Mouse (Mus musculus) monocyte, adult 5-6 weeks (primary cell): Measurements from ENCODE around the gene Pmf1. TPM values are rescaled to one million over a fixed set of nuclear protein-coding genes. Genes with fewer than 3 reads are reported as not detected.
"Not testable (repeated sequence)": the region's sequence is repeated elsewhere in the genome, so short reads cannot be mapped to it uniquely, and the experiment has no call there.

ENCODE experiments used
- ATAC-seq: fragments of 153-309, 156-312 bp; replicated peaks from 2 replicates; pipeline ENCODE4 v1.8.0; 2017; ENCODE audit warnings: mild to moderate bottlenecking; ENCODE audit not compliant: low TSS enrichment, insufficient number of reproducible peaks, severe bottlenecking, poor library complexity, low FRiP score
- total RNA-seq: library from RNA; stranded (forward); fragments of 200-1000, 200-491, 200-594 nt; gene quantifications from 3 replicates; pipeline ENCODE4 v1.2.3, GENCODE M21; 2017

The Pmf1 gene
- total RNA-seq, 1 experiment from 2014 or later = 14.2 TPM

DNA sequence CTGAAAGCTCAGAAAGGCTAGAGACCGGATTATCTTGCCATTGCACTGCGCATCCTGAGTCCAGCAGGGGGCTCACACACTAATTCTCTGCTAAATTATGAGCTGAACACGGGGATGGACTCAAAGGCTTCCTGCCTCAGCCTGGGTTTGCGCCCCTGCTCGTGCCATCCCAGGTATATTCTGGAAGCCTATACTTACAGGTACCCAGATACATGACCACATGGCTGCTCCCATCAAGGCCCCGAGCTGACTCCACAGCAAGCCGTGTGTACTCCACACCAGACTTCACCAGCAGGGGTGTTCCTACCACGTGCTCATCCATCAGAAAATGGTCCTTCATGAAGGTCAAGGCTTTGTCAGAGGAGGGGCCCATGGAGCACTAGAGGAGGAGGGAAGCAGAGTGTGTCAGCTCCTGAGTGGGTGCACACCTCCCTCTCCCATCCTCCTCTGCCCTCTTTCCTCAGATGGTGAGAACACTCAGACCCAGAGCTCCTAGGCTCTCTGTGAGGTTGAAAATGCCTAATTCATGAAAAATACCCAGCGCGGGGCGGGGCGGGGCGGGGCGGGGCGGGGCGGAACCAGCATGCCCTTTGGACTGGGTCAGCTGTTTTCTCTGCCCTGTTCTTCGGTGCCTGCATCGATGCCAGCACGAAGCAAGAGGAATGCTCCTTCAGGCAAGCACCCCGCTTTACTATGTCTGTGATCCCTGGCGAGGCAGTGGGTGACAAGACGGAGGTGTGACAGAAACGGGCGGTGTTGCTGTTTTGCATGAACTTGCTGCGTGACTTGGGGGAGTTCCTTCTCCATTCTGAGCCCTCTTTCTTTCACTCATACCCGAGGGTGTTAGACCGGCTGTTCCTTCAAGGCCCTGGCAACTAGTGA, 30.6 kb upstream of the Pmf1 start:
- no peak for ATAC-seq

DNA sequence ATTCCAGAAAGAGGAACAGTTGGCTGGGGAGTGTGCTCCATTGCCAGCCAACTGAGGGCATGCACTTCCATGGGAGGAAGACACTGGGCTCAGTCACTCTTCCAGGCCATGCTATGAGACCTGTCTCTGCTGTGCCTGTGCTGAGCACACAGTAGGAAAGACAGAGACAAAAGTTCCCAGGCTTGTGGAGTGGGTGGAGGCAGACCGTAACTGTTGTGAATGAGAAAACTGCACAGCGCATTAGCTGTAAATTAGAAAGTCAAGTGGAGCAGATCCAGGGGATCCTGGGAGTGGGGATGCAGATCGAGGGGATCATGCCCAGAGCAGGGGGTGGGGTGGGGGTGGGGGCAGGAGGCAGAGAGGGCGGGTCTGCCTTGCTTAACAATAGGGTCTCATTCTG, 29.5 kb upstream of the Pmf1 start:
- ATAC-seq = no peak

DNA sequence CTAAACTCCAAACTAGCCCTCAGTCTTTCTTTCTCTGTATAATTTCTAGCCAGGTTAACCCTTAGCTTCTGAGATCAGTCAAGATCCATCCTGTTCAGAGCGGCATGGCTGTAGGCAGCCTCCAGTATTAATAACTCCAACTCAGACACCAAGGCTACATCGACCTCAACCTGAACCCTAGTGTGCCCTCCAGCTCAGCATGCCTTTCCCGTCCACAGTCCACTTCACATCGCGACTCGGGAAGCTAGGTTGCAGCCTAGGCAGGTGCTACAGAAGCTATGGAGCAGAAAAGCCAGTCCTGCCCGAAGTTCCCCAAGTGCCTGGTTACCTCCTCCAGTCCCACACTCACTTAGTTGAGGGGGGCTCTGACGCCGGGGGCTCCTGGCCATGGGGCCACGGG, 27.3 kb upstream of the Pmf1 start:
- no peak for ATAC-seq

DNA sequence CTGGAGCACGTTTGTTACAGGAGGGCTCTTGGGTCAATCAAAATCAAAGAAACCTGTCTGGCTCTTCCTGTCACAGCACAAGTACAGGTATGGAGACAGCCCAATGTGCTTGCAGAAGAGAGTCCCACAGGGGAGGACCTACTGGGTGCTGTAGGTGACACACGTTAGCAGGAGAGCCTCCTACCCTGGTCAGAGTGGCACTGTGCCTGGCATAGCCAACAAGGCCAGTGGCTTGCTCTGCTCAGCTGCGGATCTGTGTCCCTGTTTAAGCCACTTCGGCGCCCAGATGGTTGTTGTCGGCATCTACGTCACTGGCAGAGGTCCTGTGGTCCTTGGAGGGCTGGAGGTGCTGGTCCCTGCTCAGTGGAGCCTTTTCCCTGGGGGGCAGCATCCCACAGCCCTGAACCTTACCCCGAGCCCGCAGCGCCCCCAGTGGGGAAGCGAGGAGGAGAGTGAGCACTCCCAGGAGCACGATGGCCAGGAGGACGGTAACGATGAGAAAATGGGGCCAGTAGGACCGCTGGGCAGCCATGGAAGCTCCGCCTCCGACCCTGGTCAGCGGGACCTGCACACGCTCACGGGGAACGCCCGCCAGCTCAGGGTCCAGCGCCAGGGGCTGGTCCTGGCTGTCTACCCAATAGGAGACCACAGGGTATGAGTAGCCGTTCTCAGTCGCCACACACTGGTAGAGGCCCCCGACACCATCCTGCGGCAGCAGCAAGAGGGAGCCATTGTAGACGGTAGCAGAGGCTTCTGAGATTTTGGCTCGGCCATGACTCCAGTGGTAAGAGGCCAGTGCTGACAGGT, 26.5 kb upstream of the Pmf1 start:
- ATAC-seq = no peak

DNA sequence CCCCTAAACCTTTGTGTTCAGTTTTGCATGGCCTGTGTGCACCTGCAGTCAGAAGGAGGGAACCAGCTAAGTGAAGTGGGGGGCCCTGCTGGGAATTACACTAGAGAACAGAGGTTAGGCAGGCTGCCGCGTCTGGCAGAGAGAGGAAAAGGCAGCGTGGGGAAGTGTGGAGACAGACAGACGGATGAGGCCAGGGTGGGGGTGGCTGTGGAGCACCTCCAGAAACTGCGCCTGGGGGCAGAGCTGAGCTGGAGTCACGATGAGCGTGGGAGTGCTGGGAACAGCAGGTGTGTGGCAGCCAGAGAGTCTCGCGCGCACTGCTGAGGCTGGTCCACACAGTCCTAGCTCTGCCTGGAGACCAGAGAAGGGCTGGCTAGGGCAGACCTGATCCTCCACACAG, 25.4 kb upstream of the Pmf1 start:
- no peak for ATAC-seq

DNA sequence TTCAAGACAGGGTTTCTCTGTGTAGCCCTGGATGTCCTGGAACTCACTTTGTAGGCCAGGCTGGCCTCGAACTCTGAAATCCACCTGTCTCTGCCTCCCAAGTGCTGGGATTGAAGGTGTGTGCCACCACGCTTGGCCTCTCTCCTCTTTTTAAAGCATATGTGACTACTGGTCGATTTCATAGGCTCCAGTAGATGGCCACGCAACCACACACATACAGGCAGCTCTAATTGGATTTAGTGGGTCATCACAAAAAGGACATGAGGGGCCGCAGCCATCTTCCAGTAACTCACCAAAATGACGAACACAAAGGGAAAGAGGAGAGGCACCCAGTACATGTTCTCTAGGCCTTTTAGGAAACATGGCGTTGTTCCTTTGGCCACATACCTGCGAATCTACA, 18.5 kb upstream of the Pmf1 start:
- ATAC-seq = not testable (repeated sequence)

DNA sequence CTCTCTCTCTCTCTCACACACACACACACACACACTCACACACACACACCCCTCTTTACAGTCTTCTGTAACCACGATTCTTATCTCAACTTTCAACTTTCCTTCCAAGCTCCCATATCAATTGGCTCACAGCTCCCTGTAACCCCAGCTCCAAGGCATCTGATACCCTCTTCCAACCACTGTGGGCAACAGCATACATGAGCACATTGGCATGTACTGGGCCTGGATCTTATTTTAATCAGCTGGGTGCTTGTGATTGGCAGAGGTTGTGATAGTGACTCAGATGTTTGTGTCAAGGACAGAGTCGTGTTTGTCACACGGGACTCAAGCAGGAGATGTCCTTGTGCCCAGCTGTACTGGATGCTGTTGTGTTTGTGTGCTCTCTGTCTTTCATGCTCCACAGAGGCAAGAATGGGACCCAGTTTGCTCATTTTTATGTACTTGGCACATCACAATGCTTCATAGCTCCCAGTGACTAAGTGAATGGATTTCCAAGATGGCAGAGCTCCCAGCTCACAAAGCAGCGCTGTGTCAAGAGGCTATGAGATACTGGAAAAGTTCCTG, 17.3 kb upstream of the Pmf1 start:
- no peak for ATAC-seq

DNA sequence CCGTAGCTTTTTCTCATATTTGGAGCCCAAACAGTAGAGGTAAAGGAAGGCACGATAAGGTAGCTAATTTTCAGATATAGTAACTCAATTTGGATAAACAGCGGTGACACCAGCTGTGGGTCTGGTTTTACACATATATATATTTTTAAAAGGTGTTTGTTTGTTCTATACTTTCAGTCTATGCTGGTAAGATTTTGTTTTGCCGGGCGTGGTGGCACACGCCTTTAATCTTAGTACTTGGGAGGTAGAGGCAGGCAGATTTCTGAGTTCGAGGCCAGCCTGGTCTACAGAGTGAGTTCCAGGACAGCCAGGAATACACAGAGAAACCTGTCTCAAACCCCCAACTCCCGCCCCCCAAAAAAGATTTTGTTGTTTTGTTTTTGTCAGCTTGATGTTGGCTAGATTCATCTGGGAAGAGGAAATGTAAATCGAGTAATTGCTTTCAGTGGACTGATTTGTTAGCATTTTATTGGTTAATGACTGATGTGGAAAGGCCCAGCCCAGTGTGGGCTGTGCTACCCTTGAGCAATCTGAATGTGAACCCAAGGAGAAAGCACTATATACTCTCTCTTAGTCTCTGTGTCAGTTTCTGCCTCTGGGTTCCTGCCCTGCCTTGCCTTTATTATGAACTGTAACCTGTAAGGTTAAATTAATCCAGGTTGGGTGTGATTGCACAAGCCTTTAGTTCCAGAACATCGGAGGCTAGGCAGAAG, 15.7 kb upstream of the Pmf1 start:
- ATAC-seq = no peak

DNA sequence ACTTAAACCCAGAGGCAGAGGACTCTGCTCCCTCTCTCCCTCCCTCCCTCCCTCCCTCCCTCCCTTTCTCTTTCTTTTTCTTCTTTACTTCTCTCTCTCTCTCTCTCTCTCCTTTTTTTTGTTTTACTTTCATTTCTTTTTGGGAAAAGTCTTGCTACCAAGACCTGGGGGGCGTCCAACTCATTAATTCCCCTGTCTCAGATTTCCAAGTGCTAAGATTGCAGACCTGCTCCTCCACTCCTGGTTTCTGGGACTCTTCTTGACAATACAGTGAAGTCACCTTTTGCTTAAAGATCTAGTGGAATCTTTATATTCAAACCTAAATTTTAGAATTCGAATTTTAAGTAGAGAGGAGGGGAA, 15.2 kb upstream of the Pmf1 start:
- no peak for ATAC-seq

DNA sequence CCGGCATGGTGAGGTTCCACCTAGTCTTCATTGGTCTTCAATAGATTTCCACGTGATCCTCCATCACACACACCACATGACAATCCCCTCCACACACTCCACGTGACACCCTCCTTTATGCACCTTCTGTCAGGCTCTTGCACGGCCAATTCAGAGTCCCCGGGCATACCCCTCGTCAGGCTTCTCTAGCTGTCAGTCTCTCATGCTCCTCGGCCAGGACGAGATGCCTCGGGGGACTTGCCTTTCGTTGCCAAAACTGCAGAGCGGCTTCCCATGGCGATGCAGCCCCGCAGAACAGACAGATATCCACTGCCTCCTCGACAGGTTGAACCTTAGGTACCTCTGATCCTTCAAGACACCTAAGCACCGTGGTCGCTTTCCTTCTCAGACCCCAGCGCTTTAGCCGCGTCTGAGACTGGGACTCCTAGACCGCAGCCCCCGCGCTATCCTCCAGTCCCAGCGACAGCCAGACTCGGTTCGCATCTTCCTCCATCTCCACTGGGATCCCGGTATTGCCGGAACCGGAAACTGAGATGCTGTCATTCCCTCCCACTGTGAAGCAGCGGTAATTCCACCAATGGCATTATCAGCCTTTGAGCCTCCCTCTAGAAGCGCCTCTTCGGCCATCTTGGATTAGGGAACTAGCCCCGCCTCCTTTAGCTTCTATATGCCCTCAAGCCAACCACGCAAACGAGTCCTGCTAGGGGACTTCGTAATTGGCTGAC, 14.6 kb upstream of the Pmf1 start, which contains the start of gene Slc25a44:
Gene Slc25a44, minus strand, starts transcription at position 535 of the 725 bp plus-strand sequence.
- ATAC-seq = peak; percentile 99

DNA sequence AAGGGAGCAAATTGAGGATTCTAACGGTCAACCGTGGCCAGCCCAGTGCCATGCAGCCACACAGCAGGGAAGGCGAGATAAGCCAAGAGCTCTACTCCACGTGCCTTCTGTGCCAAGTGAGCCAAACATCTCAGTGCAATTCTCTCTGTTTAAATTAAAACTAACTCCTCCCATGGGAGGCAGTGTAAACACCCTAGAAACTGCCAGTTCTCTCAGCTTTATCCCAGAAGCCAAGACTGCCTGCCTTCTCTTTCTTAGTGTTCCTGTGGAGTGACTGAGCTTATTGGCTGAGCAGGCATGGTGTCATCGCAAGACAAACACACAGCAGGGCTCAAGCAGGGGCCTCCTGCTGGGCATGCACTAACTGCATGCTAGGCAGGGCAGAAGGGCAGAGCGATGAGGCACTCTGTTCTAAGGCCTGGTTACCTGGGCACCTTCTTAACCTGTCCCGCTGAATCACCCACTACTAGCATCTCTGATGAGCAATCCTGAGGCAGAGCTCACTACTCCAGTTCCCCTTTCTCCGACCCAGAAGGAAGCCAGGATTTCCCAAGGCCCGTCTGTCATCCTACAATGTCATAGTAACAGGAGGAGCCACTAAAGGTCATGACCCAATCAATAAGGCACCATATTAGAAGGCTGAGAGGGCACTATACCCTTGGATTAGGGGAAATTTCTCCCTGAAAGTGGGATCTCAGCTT, 12.0 kb upstream of the Pmf1 start:
- peak; percentile 51 for ATAC-seq

DNA sequence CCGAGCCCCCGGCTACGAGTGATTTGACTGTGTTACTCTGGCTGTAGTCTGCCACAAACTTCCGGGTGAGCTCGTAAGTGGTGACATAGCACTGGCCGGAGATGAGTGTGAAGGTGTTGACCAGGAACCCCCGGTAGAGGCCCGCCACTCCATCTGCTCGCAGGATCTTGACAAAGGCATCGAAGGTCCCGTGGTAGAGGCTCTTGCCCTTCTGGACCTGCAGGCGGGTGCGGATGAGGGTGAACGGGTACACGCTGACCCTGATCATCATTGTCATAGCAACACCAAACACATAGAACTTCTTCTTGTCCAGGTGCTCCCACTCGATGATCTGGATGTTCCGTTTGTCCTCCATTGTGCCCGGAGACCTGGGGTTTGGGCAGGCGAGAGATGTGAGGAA, 10.6 kb upstream of the Pmf1 start:
- ATAC-seq = no peak

DNA sequence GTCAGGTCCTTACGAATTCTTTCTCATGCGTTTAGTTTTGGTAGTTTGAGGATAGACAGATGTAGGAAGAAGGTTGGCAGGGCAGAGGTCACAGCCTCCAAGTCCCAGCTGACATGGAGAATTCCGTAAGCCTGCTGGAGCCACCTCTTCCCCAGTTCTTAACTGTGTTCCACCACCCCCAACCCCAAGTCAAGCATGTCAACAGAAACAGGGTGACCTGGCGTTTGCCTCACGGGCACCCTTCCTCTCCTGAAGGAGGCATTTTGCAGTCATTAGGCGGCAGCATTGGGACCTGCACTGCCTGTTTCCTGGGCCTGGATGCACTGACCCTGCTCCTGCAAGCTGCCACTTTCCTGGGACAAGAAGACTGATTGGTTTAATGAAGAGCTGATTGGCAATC, 7.9 kb upstream of the Pmf1 start:
- no peak for ATAC-seq

DNA sequence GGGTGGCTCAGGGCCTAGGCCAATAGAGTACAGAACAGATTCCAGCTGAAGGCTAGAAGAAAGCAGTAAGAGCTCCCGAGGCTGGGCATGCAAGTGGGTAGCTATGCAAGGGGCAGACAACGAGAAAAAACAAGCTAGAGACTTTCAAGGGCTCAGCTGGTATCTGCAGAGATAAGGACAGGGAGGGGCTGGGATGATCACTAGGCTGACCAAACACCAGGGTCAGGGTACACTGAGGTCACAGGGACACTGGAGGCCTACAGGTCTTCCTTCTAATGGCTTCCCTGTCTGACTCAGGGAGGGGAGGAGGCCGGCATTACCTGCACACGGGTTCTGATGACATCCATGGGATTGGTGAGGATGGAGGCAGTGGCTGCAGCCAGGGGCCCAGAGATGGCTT, 5.5 kb upstream of the Pmf1 start:
- ATAC-seq = no peak

DNA sequence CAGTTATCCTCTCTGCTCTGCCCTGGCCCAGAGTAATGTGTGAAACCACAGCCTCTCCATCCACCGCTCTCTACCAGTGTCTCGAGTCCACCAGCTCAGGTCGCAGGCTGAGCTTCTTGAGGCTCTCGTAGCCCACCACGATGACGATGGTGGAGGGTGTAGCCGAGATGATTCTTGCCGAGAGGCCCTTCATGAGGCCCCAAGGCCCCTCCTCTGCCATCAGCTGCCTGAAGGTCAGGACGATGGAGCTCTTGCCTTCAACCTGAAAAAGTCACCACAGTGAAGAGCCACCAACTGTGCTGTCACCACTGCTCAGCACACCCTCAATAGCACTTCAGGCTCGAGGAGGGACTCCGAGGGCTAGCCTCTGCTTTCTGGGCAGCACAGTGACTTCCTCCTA, 2.5 kb upstream of the Pmf1 start:
- no peak for ATAC-seq

DNA sequence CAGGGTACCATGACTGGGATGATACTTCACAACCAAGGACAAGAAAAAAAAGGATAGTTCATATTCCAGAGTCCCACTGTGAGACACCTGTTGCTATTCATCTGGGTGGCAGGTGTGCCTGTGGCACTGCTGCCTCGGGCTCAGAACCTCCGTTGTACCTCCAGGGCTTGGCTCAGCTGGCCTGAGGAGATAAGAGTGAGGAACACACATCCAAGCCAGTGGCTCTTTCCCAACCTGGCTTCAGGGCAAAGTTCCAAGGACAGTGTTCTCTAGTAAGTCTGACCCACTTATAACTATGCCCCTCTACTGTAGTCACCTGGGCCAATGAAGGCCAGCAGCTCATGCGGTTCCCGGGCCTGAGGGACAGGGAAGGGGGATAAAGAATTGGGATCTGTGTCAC, 1.6 kb upstream of the Pmf1 start:
- no peak for ATAC-seq

DNA sequence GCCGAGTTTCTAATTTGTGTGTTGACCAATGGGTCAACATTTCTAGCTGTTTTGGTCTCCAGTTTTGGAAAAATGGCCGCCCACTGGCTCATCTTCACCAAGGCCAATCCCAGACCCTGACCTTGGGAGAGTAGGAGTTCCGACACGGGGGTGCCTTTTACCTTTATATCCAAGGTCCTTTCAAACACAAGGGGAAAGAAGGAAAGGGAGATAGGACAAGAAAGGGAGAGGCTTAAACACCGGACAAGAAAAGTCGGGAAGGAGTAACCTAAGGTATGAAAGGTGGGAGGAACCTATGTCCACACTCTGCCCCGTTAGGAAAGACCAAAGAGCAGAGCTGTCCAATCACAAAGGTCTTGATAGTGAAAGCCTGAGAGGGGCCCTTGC, 507 bp upstream of the Pmf1 start:
- no peak for ATAC-seq

DNA sequence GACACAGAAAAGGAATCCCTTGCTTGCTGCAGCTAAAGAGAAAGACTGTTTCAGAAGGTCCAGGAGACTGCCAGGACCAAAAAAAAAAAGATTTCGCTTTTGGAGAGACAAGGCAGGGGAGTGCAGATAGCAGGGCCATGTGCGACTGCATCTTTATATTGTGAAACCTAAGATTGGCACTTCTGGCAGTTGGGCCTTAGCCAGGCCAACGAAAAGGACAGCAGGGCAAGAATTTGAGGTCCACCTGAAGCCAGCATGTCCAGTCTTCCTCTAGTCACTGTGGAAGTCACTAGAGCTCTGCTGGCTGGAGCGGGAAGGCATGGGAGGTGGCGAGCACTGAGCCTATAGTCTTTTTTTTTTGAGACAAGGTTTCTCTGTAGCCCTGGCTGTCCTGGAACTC, 1.2 kb downstream of the Pmf1 start:
- ATAC-seq = no peak
